Mouse (Mus musculus) ovary, postnatal 36 days (tissue): Measurements from ENCODE around the gene Vmn1r1.
A peak's percentile ranks its signal among the peaks of the same experiment; 100 is the strongest.
"Not testable (repeated sequence)": the region's sequence is repeated elsewhere in the genome, so short reads cannot be mapped to it uniquely, and the experiment has no call there.

Experiments
- DNase-seq: peaks from one replicate; pipeline ENCODE4 v3.0.0; 2022; ENCODE audit warnings: low spot score, mixed read lengths

The Vmn1r1 gene

GRCm38 (mm10) chr1:182164386-182164785 is at the start of gene Vmn1r1:
Vmn1r1 (minus strand) TSS chr1:182164486.
- no peak for DNase-seq

GRCm38 (mm10) chr1:182210322-182210721 is 46.0 kb upstream of the Vmn1r1 start:
- no peak for DNase-seq

- DNase-seq: no peak
Measured at GRCm38 (mm10) chr1:182192581-182192980, 28.3 kb upstream of the Vmn1r1 start.

- no peak for DNase-seq
Measured at GRCm38 (mm10) chr1:182191816-182192545, 27.7 kb upstream of the Vmn1r1 start.

GRCm38 (mm10) chr1:182191181-182191580 is 26.9 kb upstream of the Vmn1r1 start:
- DNase-seq: no peak

GRCm38 (mm10) chr1:182189669-182190440 is 25.6 kb upstream of the Vmn1r1 start:
- no peak for DNase-seq

GRCm38 (mm10) chr1:182182449-182182848 is 18.2 kb upstream of the Vmn1r1 start:
- not testable (repeated sequence) for DNase-seq

- no peak for DNase-seq
Measured at GRCm38 (mm10) chr1:182181456-182182305, 17.4 kb upstream of the Vmn1r1 start.

- DNase-seq: not testable (repeated sequence)
Measured at GRCm38 (mm10) chr1:182176985-182177384, 12.7 kb upstream of the Vmn1r1 start.

GRCm38 (mm10) chr1:182170206-182170605 is 5.9 kb upstream of the Vmn1r1 start:
- not testable (repeated sequence) for DNase-seq

GRCm38 (mm10) chr1:182162951-182163350 is 1.3 kb downstream of the Vmn1r1 start:
- no peak for DNase-seq

- no peak for DNase-seq
Measured at GRCm38 (mm10) chr1:182159575-182159974, 4.7 kb downstream of the Vmn1r1 start.

- no peak for DNase-seq
Measured at GRCm38 (mm10) chr1:182157734-182158133, 6.6 kb downstream of the Vmn1r1 start.

- DNase-seq: no peak
Measured at GRCm38 (mm10) chr1:182149966-182150365, 14.3 kb downstream of the Vmn1r1 start.

- DNase-seq: no peak
Measured at GRCm38 (mm10) chr1:182148864-182149514, 15.3 kb downstream of the Vmn1r1 start.

GRCm38 (mm10) chr1:182145546-182145945 is 18.7 kb downstream of the Vmn1r1 start:
- DNase-seq: no peak

- DNase-seq: no peak
Measured at GRCm38 (mm10) chr1:182143288-182143687, 21.0 kb downstream of the Vmn1r1 start.

- no peak for DNase-seq
Measured at GRCm38 (mm10) chr1:182142725-182143124, 21.6 kb downstream of the Vmn1r1 start.

- DNase-seq: peak; percentile 74
Measured at GRCm38 (mm10) chr1:182140370-182140769, 23.9 kb downstream of the Vmn1r1 start.

GRCm38 (mm10) chr1:182139937-182140336 is 24.3 kb downstream of the Vmn1r1 start:
- DNase-seq: no peak

- DNase-seq: no peak
Measured at GRCm38 (mm10) chr1:182138172-182138571, 26.1 kb downstream of the Vmn1r1 start.
